Mouse (Mus musculus) heart, postnatal 0 days (tissue): ENCODE results near the gene Sec63. TPM values are rescaled to one million over a fixed set of nuclear protein-coding genes. Genes with fewer than 3 reads are reported as not detected.

Source experiments
- ATAC-seq: fragments of 200-750 bp; cut with Nextera tagmentation; 2 replicates; pipeline ENCODE4 v1.8.0; 2017; ENCODE audit warnings: low read depth, moderate number of reproducible peaks, moderate library complexity; ENCODE audit not compliant: insufficient read depth
- DNase-seq: peaks from one replicate; pipeline ENCODE4 v3.0.0-alpha.2; 2016; ENCODE audit warnings: low spot score
- H3K27ac ChIP-seq: fragments of 300-500 bp; sonication (generic); 2 replicates; pipeline ENCODE4 v1.5.1; 2014; ENCODE audit warnings: low read depth, mild to moderate bottlenecking
- H3K27me3 ChIP-seq: fragments of 300-500 bp; sonication (generic); 2 replicates; pipeline ENCODE4 v1.6.1; 2014; ENCODE audit warnings: low read length, mixed read lengths; ENCODE audit not compliant: control insufficient read depth, insufficient read depth
- H3K36me3 ChIP-seq: fragments of 300-500 bp; sonication (generic); replicated peaks from 2 replicates; pipeline ENCODE4 v1.6.1; 2014; ENCODE audit warnings: low read length, mixed read lengths; ENCODE audit not compliant: control insufficient read depth, insufficient read depth
- H3K4me1 ChIP-seq: fragments of 300-500 bp; sonication (generic); 2 replicates; pipeline ENCODE4 v1.6.1; 2014; ENCODE audit warnings: antibody characterized with exemption; ENCODE audit not compliant: control insufficient read depth, insufficient read depth
- H3K4me2 ChIP-seq: fragments of 300-500 bp; sonication (generic); 2 replicates; pipeline ENCODE4 v1.6.1; 2014; ENCODE audit warnings: low read depth, mild to moderate bottlenecking, low read length, moderate library complexity
- H3K4me3 ChIP-seq: fragments of 300-500 bp; sonication (generic); 2 replicates; pipeline ENCODE4 v1.5.1; 2014; ENCODE audit warnings: low read depth, low read length
- H3K9ac ChIP-seq: fragments of 300-500 bp; sonication (generic); replicated peaks from 2 replicates; pipeline ENCODE4 v1.6.1; 2014; ENCODE audit warnings: low read depth, low read length, mixed read lengths
- H3K9me3 ChIP-seq: fragments of 300-500 bp; sonication (generic); replicated peaks from 2 replicates; pipeline ENCODE4 v1.6.1; 2016; ENCODE audit warnings: low read length; ENCODE audit not compliant: control insufficient read depth
- CTCF ChIP-seq: IDR thresholded peaks from 2 replicates; pipeline ENCODE4 v1.5.1; 2016; ENCODE audit warnings: antibody characterized with exemption, control low read depth, low read depth
- EP300 ChIP-seq: IDR thresholded peaks from 2 replicates; pipeline ENCODE4 v1.6.1; 2016; ENCODE audit warnings: antibody characterized with exemption, low read depth
- WGBS: fragments of 180-500 bp; shearing (Covaris S2); extraction: QIAGEN DNeasy Blood & Tissue Kit; methylation state at CpG from one replicate; pipeline ENCODE4 v1.1.7; 2014; 5-methylcytosine and 5-hydroxymethylcytosine counted together
- polyA plus RNA-seq: library from polyadenylated mRNA; unstranded; fragments of >200 nt; fragmentation: Nextera tagmentation; extraction: Ambion mirVana; gene quantifications from 2 replicates; pipeline ENCODE4 v1.2.1, GENCODE M21; 2015
- total RNA-seq: library from RNA; depleted of rRNA; stranded (reverse); fragments of >200 nt; gene quantifications from 2 replicates; pipeline ENCODE4 v1.2.3, GENCODE M21; 2014; ENCODE audit warnings: low replicate concordance

Sec63 gene
- total and polyA plus RNA-seq, 2 experiments from 2014 or later = 11.0 to 15.5 TPM

GRCm38 (mm10) chr10:42860159-42860911 is 99.0 kb downstream of the Sec63 start, which contains the start of gene Scml4:
TSS of gene Scml4 (plus strand) at chr10:42860370.
- DNase-seq (no peak), ATAC-seq (no peak)
- TF ChIP-seq EP300 = no peak
- TF ChIP-seq CTCF = no peak
- Histone ChIP-seq H3K27me3 (no peaks in the 10 kb centered on the region), H3K27ac (no peak within 1 kb of the TSS), H3K36me3 (no peaks in the 10 kb centered on the region), H3K9ac (no peak within 1 kb of the TSS), H3K9me3 (no peaks in the 10 kb centered on the region), H3K4me1 (peaks cover 4% of the 10 kb centered on the region; the same call in 1 of the 2 replicates), H3K4me3 (peak within 1 kb of the TSS; percentile 4; the same call in 1 of the 2 replicates), H3K4me2 (peak within 1 kb of the TSS; percentile 4; the same call in 1 of the 2 replicates)
- WGBS = 57% methylated on average over 17 of the region's 17 CpGs

GRCm38 (mm10) chr10:42861446-42861845 is 100.2 kb downstream of the Sec63 start:
- no peaks in the 10 kb centered on the region for H3K9me3 ChIP-seq

GRCm38 (mm10) chr10:42862102-42862740 is 100.9 kb downstream of the Sec63 start:
- H3K4me1 ChIP-seq = peaks cover 4% of the 10 kb centered on the region; the same call in 1 of the 2 replicates
- WGBS = 56% methylated on average over 13 of the region's 13 CpGs
- DNase-seq = peak; percentile 24
- ATAC-seq = no peak
- no peak overlapping the region for H3K27ac ChIP-seq
- no peaks in the 10 kb centered on the region for H3K27me3 ChIP-seq
- no peak overlapping the region; the same call in 1 of the 2 replicates for H3K9ac ChIP-seq
- no peaks in the 10 kb centered on the region for H3K36me3 ChIP-seq
- H3K9me3 ChIP-seq = no peaks in the 10 kb centered on the region
- TF ChIP-seq CTCF = no peak
- TF ChIP-seq EP300 = no peak
- peak overlapping the region; percentile 65 for H3K4me2 ChIP-seq
- H3K4me3 ChIP-seq = peak overlapping the region; percentile 24

More at GRCm38 (mm10) chr10:42861446-42861845, 100.2 kb downstream of the Sec63 start:
- no peak for ATAC-seq
- H3K4me1 ChIP-seq = peaks cover 4% of the 10 kb centered on the region; the same call in 1 of the 2 replicates
- no peak overlapping the region for H3K27ac ChIP-seq
- no peak overlapping the region; the same call in 1 of the 2 replicates for H3K4me3 ChIP-seq
- H3K9ac ChIP-seq = no peak overlapping the region
- no peaks in the 10 kb centered on the region for H3K36me3 ChIP-seq
- no peaks in the 10 kb centered on the region for H3K27me3 ChIP-seq
- WGBS = 86% methylated on average over 7 of the region's 7 CpGs
- no peak for DNase-seq
- TF ChIP-seq EP300 (no peak), CTCF (no peak)
- peak overlapping the region; percentile 65; the same call in 1 of the 2 replicates for H3K4me2 ChIP-seq

- Histone ChIP-seq H3K36me3 (no peaks in the 10 kb centered on the region), H3K9ac (no peak overlapping the region), H3K4me1 (peaks cover 4% of the 10 kb centered on the region; the same call in 1 of the 2 replicates), H3K27me3 (no peaks in the 10 kb centered on the region), H3K27ac (no peak overlapping the region), H3K9me3 (no peaks in the 10 kb centered on the region), H3K4me3 (peak overlapping the region; percentile 24; the same call in 1 of the 2 replicates), H3K4me2 (peak overlapping the region; percentile 65)
- TF ChIP-seq CTCF (no peak), EP300 (no peak)
- whole genome bisulfite sequencing = 59% methylated on average over 4 of the region's 4 CpGs
- DNase-seq = no peak
- no peak for ATAC-seq
Measured at GRCm38 (mm10) chr10:42862806-42863205, 101.5 kb downstream of the Sec63 start.

DNA sequence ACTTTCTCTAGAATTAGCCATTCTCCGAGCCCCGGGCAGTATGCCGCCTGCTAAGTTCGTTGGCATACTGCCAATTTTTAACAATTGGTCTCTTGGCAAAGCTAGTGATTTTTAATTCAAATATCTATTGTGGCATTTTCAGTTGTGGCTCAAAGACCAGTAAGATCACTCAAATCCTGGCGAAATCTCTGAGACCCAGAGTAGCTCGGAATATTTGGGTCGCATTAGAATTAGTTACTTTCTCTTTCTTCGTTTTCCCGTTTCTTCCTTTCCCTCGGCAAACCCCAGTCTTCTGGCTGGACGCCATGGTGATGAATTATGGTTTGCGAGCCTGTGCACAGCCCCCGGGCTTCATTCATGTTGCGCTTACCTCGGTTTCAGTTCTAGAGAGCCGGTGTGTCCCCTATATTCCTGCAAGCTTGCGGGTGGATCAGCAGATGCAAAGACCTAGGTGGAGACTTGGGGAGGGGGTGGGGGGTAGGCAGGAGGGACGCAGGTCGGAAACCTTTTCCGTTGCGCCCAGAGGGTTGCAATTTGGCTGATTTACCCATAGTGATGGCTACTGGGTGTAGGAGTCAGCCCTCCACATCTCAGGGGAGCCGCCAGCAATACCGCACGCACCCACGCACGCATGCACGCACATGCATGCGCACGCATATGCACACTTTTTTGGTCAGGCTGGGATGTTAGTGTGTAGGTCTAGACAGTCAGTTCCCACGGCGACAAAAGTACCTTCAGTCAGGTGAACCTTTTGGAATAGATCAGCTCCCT is 102.5 kb downstream of the Sec63 start:
- H3K36me3 ChIP-seq = no peaks in the 10 kb centered on the region
- no peak overlapping the region for H3K27ac ChIP-seq
- peaks cover 4% of the 10 kb centered on the region; the same call in 1 of the 2 replicates for H3K4me1 ChIP-seq
- 0 out of 2 replicates have a peak overlapping the region, but pooled peaks have one; percentile 40 for H3K9ac ChIP-seq
- 37% methylated on average over 31 of the region's 31 CpGs for WGBS
- H3K27me3 ChIP-seq = no peaks in the 10 kb centered on the region
- peak overlapping the region; percentile 65 for H3K4me2 ChIP-seq
- ATAC-seq (peak; percentile 31), DNase-seq (peak; percentile 21)
- H3K4me3 ChIP-seq = peak overlapping the region; percentile 51
- TF ChIP-seq CTCF = no peak
- TF ChIP-seq EP300 = no peak
- H3K9me3 ChIP-seq = no peaks in the 10 kb centered on the region
